Mouse (Mus musculus) lung, postnatal 25 days (tissue): ENCODE measurements around the gene Glt1d1.

Experiments
- DNase-seq: peaks from one replicate; pipeline ENCODE4 v3.0.0; 2022; ENCODE audit warnings: low spot score

Gene Glt1d1

GRCm38 (mm10) chr5:127631671-127632070 is 391 bp upstream of the Glt1d1 start:
- DNase-seq: no peak

- no peak for DNase-seq
Measured at GRCm38 (mm10) chr5:127633188-127633587, 1.1 kb downstream of the Glt1d1 start.

- DNase-seq: no peak
Measured at GRCm38 (mm10) chr5:127633666-127634065, 1.6 kb downstream of the Glt1d1 start.

- DNase-seq: no peak
Measured at GRCm38 (mm10) chr5:127637622-127638021, 5.6 kb downstream of the Glt1d1 start.

GRCm38 (mm10) chr5:127638177-127638576 is 6.1 kb downstream of the Glt1d1 start:
- DNase-seq: no peak

- no peak for DNase-seq
Measured at GRCm38 (mm10) chr5:127639067-127639605, 7.1 kb downstream of the Glt1d1 start.

GRCm38 (mm10) chr5:127639635-127640034 is 7.6 kb downstream of the Glt1d1 start:
- DNase-seq: no peak

GRCm38 (mm10) chr5:127640359-127640758 is 8.3 kb downstream of the Glt1d1 start:
- no peak for DNase-seq

GRCm38 (mm10) chr5:127641185-127641958 is 9.3 kb downstream of the Glt1d1 start:
- no peak for DNase-seq

GRCm38 (mm10) chr5:127648046-127648445 is 16.0 kb downstream of the Glt1d1 start:
- no peak for DNase-seq

- peak; percentile 20 for DNase-seq
Measured at GRCm38 (mm10) chr5:127649077-127649476, 17.0 kb downstream of the Glt1d1 start.

- no peak for DNase-seq
Measured at GRCm38 (mm10) chr5:127658257-127658656, 26.2 kb downstream of the Glt1d1 start.

GRCm38 (mm10) chr5:127659312-127659711 is 27.2 kb downstream of the Glt1d1 start:
- DNase-seq: no peak

- no peak for DNase-seq
Measured at GRCm38 (mm10) chr5:127660267-127660666, 28.2 kb downstream of the Glt1d1 start.

- no peak for DNase-seq
Measured at GRCm38 (mm10) chr5:127660979-127661378, 28.9 kb downstream of the Glt1d1 start.

GRCm38 (mm10) chr5:127673913-127674312 is 41.9 kb downstream of the Glt1d1 start:
- no peak for DNase-seq

- no peak for DNase-seq
Measured at GRCm38 (mm10) chr5:127677561-127677960, 45.5 kb downstream of the Glt1d1 start.

- DNase-seq: no peak
Measured at GRCm38 (mm10) chr5:127678501-127678900, 46.4 kb downstream of the Glt1d1 start.

GRCm38 (mm10) chr5:127688568-127689170 is 56.6 kb downstream of the Glt1d1 start:
- DNase-seq: no peak

GRCm38 (mm10) chr5:127691085-127691484 is 59.0 kb downstream of the Glt1d1 start:
- DNase-seq: no peak

GRCm38 (mm10) chr5:127691581-127691980 is 59.5 kb downstream of the Glt1d1 start:
- DNase-seq: no peak

GRCm38 (mm10) chr5:127695898-127696297 is 63.8 kb downstream of the Glt1d1 start:
- DNase-seq: no peak

GRCm38 (mm10) chr5:127696602-127697001 is 64.5 kb downstream of the Glt1d1 start:
- no peak for DNase-seq
